Mouse (Mus musculus): ENCODE measurements around the gene H2-M10.4.
"Not testable (repeated sequence)": the region's sequence is repeated elsewhere in the genome, so short reads cannot be mapped to it uniquely, and the experiment has no call there.

H2-M10.4 gene

GRCm38 (mm10) chr17:36462234-36462633 lies at the start of gene H2-M10.4:
Gene H2-M10.4 (minus strand): TSS chr17:36462334.
- DNase-seq (ENCODE audit: low read depth, low spot score) = no peak

GRCm38 (mm10) chr17:36503910-36504309 lies 41.8 kb upstream of the H2-M10.4 start:
- DNase-seq (ENCODE audit: low read depth, low spot score) = no peak

DNA sequence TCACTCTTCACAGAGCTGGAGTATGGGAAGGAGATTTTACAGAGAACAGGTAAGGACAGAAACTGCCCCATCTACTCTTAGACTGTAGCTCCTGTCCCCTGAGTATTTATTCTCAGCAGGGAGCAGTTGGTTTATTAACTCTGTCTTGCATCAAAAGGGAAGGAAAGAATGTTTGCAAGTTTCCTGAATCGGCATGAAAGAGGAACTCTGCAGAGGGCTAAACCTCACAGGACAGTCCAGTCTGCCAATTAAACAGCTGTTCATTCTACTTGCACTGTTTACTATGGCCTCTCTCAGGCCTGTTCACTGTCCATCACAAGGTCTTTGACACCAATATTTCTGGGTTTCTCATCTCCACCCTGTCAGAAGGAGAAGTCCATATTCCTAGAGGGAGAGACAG lies 38.3 kb upstream of the H2-M10.4 start:
- DNase-seq (ENCODE audit: low read depth, low spot score) = no peak

- not testable (repeated sequence) for DNase-seq (ENCODE audit: low read depth, low spot score)
Observed at GRCm38 (mm10) chr17:36488181-36488580, 26.0 kb upstream of the H2-M10.4 start.

DNA sequence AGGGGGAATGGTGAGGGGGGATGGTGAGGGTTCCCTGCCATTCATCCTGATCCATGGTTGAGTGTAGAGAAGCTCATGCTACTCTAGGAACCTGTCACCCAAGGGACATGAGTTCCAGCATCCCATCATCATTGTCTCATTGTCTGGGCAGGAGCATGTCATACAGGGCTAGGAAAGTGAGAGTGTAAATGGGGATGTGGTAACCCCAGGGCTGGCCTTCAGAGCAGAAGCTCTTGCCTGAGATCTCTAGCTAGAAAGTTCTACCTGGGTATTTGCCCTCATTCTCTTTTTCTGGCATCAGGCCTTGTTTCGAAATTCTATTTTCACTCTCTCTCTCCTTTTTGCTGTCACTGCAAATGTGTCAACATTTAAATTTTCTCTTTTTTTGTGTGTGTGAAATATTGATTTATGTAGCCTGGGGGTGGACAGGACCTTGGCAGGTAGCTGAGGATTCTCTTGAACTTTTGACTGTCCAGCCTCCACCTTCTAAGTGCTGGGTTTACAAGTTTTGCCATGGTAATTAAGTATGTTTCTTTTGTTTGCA lies 24.6 kb upstream of the H2-M10.4 start:
- DNase-seq (ENCODE audit: low read depth, low spot score) = no peak

GRCm38 (mm10) chr17:36483865-36484264 lies 21.7 kb upstream of the H2-M10.4 start:
- DNase-seq (ENCODE audit: low read depth, low spot score) = no peak

DNA sequence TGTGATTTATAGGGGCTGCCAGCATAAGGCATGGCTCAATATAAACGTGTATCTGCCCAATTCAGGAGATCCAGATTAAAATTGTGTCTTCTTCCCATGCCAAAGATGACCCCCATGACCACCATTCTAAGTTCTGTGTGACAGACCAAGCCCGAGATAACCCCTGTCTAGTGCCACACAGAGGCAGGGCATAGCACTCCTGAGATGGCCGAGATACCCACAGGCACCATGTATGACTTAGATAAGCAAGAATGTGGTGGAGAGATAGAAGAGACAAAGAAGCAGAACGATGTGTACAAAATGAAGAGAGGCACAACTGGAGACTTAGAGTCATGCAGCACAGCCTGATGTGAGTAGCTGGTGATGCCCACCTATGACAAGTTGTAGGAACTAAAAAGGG lies 5.9 kb downstream of the H2-M10.4 start:
- DNase-seq (ENCODE audit: low read depth, low spot score) = no peak

GRCm38 (mm10) chr17:36431411-36431810 lies 30.7 kb downstream of the H2-M10.4 start:
- no peak for DNase-seq (ENCODE audit: low read depth, low spot score)

GRCm38 (mm10) chr17:36418091-36418754 lies 43.9 kb downstream of the H2-M10.4 start:
- no peak for DNase-seq (ENCODE audit: low read depth, low spot score)

- no peak for DNase-seq (ENCODE audit: low read depth, low spot score)
Observed at GRCm38 (mm10) chr17:36417416-36417815, 44.7 kb downstream of the H2-M10.4 start.

DNA sequence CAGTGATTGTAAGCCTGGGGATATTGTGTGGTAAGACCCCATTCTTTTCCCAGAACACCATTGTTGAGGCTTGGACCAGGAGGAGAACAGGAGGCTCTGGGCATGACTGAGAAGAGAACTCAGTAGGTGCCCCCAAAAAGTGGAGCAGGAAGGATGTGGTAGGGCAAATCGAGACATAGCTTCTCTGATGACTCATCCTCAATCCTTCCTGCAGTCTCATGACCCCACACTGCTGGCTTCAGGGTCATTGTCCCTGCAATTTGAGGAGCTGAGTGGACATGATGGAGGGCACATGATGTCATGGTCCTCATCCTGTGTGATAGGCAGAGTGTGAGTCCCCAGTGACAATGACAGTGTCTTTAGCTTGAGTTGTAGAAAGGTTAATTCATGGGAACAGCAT lies 46.7 kb downstream of the H2-M10.4 start:
- no peak for DNase-seq (ENCODE audit: low read depth, low spot score)

GRCm38 (mm10) chr17:36414361-36414760 lies 47.8 kb downstream of the H2-M10.4 start:
- no peak for DNase-seq (ENCODE audit: low read depth, low spot score)

Data from c-Kit-negative CD71-positive TER-119-positive erythroid progenitor cells, embryonic 14.5 days (primary cell).